Mouse (Mus musculus) B cell, adult 67 days (primary cell): Measurements from ENCODE around the gene Ms4a14. TPM values are rescaled to one million over a fixed set of nuclear protein-coding genes. Genes with fewer than 3 reads are reported as not detected.

Experiments
- total RNA-seq, 2 experiments: library from RNA; stranded (reverse); gene quantifications; 4 replicates each; pipeline ENCODE4 v1.2.4; 2023

Gene Ms4a14
- 1 to 10 TPM in 1 of 2 experiments, under 1 TPM in 1; 0.62 to 1.1 TPM for total RNA-seq

DNA sequence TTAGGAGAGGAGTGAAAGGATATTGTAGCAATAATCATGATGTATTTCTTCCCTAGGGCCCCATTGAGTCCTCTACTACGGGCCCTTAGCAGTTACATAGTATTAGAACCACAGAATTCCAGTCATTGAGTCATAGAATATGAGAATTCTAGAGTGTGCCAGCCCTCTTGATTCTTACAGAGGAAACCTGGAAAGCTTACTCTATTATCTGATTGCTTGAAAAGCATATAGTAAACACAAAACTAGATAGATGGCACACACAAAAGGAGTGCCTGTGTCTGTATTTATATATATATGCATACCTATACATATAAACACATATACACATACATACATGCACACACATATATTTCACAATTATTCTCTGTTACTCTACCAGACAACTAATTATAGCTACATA is at the start of gene Ms4a14:
Gene Ms4a14 (minus strand): TSS at position 101 of the 400 bp plus-strand sequence.

DNA sequence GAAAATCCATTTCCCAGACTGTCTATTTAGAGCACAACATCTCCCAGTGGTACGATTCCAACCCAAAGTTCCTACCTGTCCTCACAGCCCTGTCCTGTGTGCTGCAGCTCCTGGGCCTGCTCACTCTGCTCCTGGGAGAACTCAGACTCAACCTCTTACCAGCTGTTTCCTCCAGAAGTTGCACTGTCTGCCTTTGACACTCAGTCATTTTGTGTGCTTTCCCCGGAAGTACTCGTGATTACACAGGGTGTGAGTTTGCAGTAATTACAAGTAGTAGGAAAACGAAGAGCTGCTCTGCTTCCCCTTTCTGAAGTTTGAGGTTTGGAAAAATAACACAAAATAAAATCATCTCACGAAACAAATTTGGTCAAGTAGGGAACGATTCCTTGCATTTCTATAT is 21.7 kb upstream of the Ms4a14 start, which contains the start of gene Ms4a7:
Gene Ms4a7 (minus strand): TSS at position 215 of the 400 bp plus-strand sequence.

DNA sequence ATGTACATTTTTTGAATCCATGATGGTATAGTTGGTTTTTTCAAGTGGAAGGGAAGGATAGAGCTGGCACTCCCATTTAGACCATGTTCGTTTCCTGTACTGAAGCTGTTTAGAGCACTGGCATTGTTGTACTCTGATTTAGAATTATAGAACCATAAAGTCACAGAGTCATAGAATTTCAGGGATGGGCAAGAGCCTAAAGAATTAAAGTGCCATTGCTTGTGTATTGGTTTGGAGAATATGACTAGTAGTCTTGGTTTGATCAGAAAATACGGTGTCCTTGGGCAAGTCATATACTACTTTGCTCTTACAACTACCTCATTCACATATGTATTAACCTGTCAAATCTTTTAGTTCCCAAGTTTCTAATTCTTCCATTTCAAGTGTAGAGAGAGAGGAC is 30.5 kb downstream of the Ms4a14 start, which contains the start of gene Ms4a5:
Gene Ms4a5 (minus strand): TSS at position 101 of the 400 bp plus-strand sequence.

DNA sequence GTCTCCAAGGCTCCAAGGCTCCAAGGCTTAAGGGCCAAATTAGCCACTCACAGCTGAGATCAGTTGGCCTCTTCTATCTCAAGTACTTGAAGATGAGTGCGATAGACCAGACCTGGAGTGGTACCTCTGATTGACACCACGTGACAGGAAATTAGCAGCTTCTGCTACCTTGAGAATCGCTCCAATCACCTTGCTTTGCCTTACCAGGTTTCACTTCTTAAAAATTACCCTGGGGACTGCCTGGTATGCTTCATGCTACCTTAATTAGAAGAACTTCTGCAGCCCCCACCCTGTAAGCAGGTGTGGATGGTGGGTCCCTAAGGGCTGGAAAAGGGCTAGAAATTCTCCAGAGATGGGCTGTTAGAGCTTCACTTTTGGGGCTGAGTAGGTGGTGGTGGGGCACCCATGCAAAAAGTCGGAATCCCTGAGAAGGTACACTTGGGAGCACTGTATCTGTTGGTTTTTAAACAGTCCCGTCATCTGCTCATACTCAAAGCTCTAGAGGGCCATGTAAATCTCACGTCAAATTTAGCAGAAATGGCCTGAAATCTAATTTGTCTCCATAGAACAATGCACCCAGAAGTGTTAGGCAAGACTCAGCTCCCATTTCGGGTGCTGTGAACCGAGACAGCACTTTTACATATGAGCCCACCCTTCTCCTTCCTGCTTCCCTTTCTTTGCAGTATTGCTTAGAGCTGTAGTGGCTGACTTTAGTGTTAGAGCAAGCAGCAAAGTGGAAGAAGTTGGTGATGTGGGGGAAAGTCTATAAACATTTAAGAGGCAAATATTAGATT is 48.0 kb downstream of the Ms4a14 start, which contains the start of gene Ms4a1:
Gene Ms4a1 (minus strand): TSS at position 190 of the 794 bp plus-strand sequence.

Other genes with a start within 250 kb of the Ms4a14 start
- not detected for gene Ms4a8a, start 233.4 kb downstream of the Ms4a14 start, total RNA-seq
- not detected for gene 1700017D01Rik, start 183.6 kb downstream of the Ms4a14 start, total RNA-seq
- not detected for gene 1700025F22Rik, start 149.1 kb downstream of the Ms4a14 start, total RNA-seq
- not detected for gene Ms4a13, start 117.7 kb downstream of the Ms4a14 start, total RNA-seq
- gene Ms4a12, start 82.0 kb downstream of the Ms4a14 start, total RNA-seq, result 1 to 10 TPM in 1 of 2 experiments, under 1 TPM in 1; 0.78 to 1.9 TPM
- 100 to 1,000 TPM; 808 to 821 TPM for gene Ms4a1, start 48.2 kb downstream of the Ms4a14 start, total RNA-seq
- gene Ms4a5, start 30.6 kb downstream of the Ms4a14 start, total RNA-seq, result not detected
- 1 to 10 TPM; 2.4 to 4.7 TPM for gene Ms4a7, start 21.7 kb upstream of the Ms4a14 start, total RNA-seq
- 1 to 10 TPM in 1 of 2 experiments, not detected in 1; 2.4 TPM for gene Ms4a4a, start 61.1 kb upstream of the Ms4a14 start, total RNA-seq
- gene Ms4a4c, start 90.3 kb upstream of the Ms4a14 start, total RNA-seq, result 100 to 1,000 TPM; 169 to 245 TPM
- gene Ms4a4b, start 129.1 kb upstream of the Ms4a14 start, total RNA-seq, result 10 to 100 TPM; 28.9 to 36.1 TPM
- gene Ms4a6c, start 154.9 kb upstream of the Ms4a14 start, total RNA-seq, result 10 to 100 TPM; 17.6 to 24.1 TPM
- 100 to 1,000 TPM; 170 to 202 TPM for gene Gm8369, start 171.5 kb upstream of the Ms4a14 start, total RNA-seq
- gene Ms4a6b, start 202.1 kb upstream of the Ms4a14 start, total RNA-seq, result 10 to 100 TPM; 87.9 to 94.8 TPM
- not detected for gene Ms4a4d, start 222.3 kb upstream of the Ms4a14 start, total RNA-seq